Mouse (Mus musculus): ENCODE measurements around the gene Htra1. TPM values are rescaled to one million over a fixed set of nuclear protein-coding genes. Genes with fewer than 3 reads are reported as not detected.

Htra1 gene
- polyA plus RNA-seq, 1 experiment from 2014 or later, result 38.7 TPM

GRCm38 (mm10) chr7:131019181-131019580 is 83.3 kb downstream of the Htra1 start:
- H3K27me3 ChIP-seq (ENCODE audit: control insufficient read depth, insufficient read depth, low read length), result no peaks in the 10 kb centered on the region
- H3K4me1 ChIP-seq (ENCODE audit: control insufficient read depth, insufficient read depth, low read length), result no peaks in the 10 kb centered on the region
- no peak overlapping the region for H3K4me3 ChIP-seq (ENCODE audit: low read depth, low read length)
- ATAC-seq (replicated peaks; ENCODE audit: insufficient number of reproducible peaks, low FRiP score, low TSS enrichment), result no peak
- no peaks in the 10 kb centered on the region for H3K36me3 ChIP-seq (ENCODE audit: control insufficient read depth, insufficient read depth, low read length)
- no peak overlapping the region for H3K27ac ChIP-seq (ENCODE audit: low read depth, low read length)
- 75% methylated on average over 2 of the region's 2 CpGs for WGBS (ENCODE audit: insufficient replicate concordance)
- no peak overlapping the region for H3K9ac ChIP-seq (ENCODE audit: low read depth, low read length)
- H3K4me2 ChIP-seq, result no peak overlapping the region
- 0 out of 2 replicates have a peak, but pooled peaks cover 3% of the 10 kb centered on the region for H3K9me3 ChIP-seq (replicated peaks; ENCODE audit: control insufficient read depth, low read length)

GRCm38 (mm10) chr7:131024807-131025206 is 88.9 kb downstream of the Htra1 start:
- Histone ChIP-seq H3K27me3 (ENCODE audit: control insufficient read depth, insufficient read depth, low read length) (no peaks in the 10 kb centered on the region), H3K4me3 (ENCODE audit: low read depth, low read length) (no peak overlapping the region), H3K27ac (ENCODE audit: low read depth, low read length) (no peak overlapping the region), H3K9me3 (replicated peaks; ENCODE audit: control insufficient read depth, low read length) (no peaks in the 10 kb centered on the region), H3K4me1 (ENCODE audit: control insufficient read depth, insufficient read depth, low read length) (0 out of 2 replicates have a peak, but pooled peaks cover 4% of the 10 kb centered on the region), H3K9ac (ENCODE audit: low read depth, low read length) (no peak overlapping the region), H3K36me3 (ENCODE audit: control insufficient read depth, insufficient read depth, low read length) (no peaks in the 10 kb centered on the region), H3K4me2 (no peak overlapping the region)
- WGBS (ENCODE audit: insufficient replicate concordance), result 30% methylated on average over 1 of the region's 1 CpGs
- no peak for ATAC-seq (replicated peaks; ENCODE audit: insufficient number of reproducible peaks, low FRiP score, low TSS enrichment)

- ATAC-seq (replicated peaks; ENCODE audit: insufficient number of reproducible peaks, low FRiP score, low TSS enrichment), result no peak
- no peaks in the 10 kb centered on the region for H3K36me3 ChIP-seq (ENCODE audit: control insufficient read depth, insufficient read depth, low read length)
- no peak overlapping the region for H3K4me2 ChIP-seq
- no peak overlapping the region for H3K27ac ChIP-seq (ENCODE audit: low read depth, low read length)
- 50% methylated on average over 1 of the region's 1 CpGs for WGBS (ENCODE audit: insufficient replicate concordance)
- H3K9me3 ChIP-seq (replicated peaks; ENCODE audit: control insufficient read depth, low read length), result no peaks in the 10 kb centered on the region
- no peaks in the 10 kb centered on the region for H3K27me3 ChIP-seq (ENCODE audit: control insufficient read depth, insufficient read depth, low read length)
- 0 out of 2 replicates have a peak, but pooled peaks cover 4% of the 10 kb centered on the region for H3K4me1 ChIP-seq (ENCODE audit: control insufficient read depth, insufficient read depth, low read length)
- no peak overlapping the region for H3K9ac ChIP-seq (ENCODE audit: low read depth, low read length)
- no peak overlapping the region for H3K4me3 ChIP-seq (ENCODE audit: low read depth, low read length)
These were observed 91.6 kb downstream of the Htra1 start for GRCm38 (mm10) chr7:131027557-131027956.

GRCm38 (mm10) chr7:131031755-131032154 is 95.8 kb downstream of the Htra1 start, which contains the start of gene Dmbt1:
TSS of gene Dmbt1 (plus strand) at chr7:131032053.
- no peak for ATAC-seq (replicated peaks; ENCODE audit: insufficient number of reproducible peaks, low FRiP score, low TSS enrichment)

More at GRCm38 (mm10) chr7:131031755-131032154, 95.8 kb downstream of the Htra1 start, which contains the start of gene Dmbt1:
- 72% methylated on average over 5 of the region's 5 CpGs for WGBS (ENCODE audit: insufficient replicate concordance)
- Histone ChIP-seq H3K4me1 (ENCODE audit: control insufficient read depth, insufficient read depth, low read length) (no peaks in the 10 kb centered on the region), H3K36me3 (ENCODE audit: control insufficient read depth, insufficient read depth, low read length) (no peaks in the 10 kb centered on the region), H3K27ac (ENCODE audit: low read depth, low read length) (no peak within 1 kb of the TSS), H3K9me3 (replicated peaks; ENCODE audit: control insufficient read depth, low read length) (no peaks in the 10 kb centered on the region), H3K4me3 (ENCODE audit: low read depth, low read length) (no peak within 1 kb of the TSS), H3K4me2 (no peak within 1 kb of the TSS), H3K9ac (ENCODE audit: low read depth, low read length) (no peak within 1 kb of the TSS), H3K27me3 (ENCODE audit: control insufficient read depth, insufficient read depth, low read length) (0 out of 2 replicates have a peak, but pooled peaks cover 3% of the 10 kb centered on the region)

Small RNAs within 50 kb of the gene (microRNA-seq; reads per million reads assigned to microRNA genes)
- gene Mir7061 (ENCODE audit: borderline number of aligned reads), result 0.27 reads per million

Other genes with a start within 250 kb of the Htra1 start
- not detected in 2 replicates for gene Btbd16, start 162.0 kb upstream of the Htra1 start, polyA plus RNA-seq (2014; fragmentation: Nextera tagmentation; extraction: Ambion mirVana)
- 41.4 and 51.7 TPM in 2 replicates for gene Plekha1, start 70.4 kb upstream of the Htra1 start, polyA plus RNA-seq (2014; fragmentation: Nextera tagmentation; extraction: Ambion mirVana)
- gene Dmbt1, start 95.9 kb downstream of the Htra1 start, polyA plus RNA-seq (2014; fragmentation: Nextera tagmentation; extraction: Ambion mirVana), result not detected in 2 replicates
- gene 4933402N03Rik, start 210.2 kb downstream of the Htra1 start, polyA plus RNA-seq (2014; fragmentation: Nextera tagmentation; extraction: Ambion mirVana), result not detected in 2 replicates
- 0.10 and 0.44 TPM in 2 replicates for gene 5430419D17Rik, start 238.3 kb downstream of the Htra1 start, polyA plus RNA-seq (2014; fragmentation: Nextera tagmentation; extraction: Ambion mirVana)

All from heart, embryonic 11.5 days (tissue).